Mouse (Mus musculus) liver, embryonic 11.5 days (tissue): ENCODE data around the gene Spata7. TPM values are rescaled to one million over a fixed set of nuclear protein-coding genes. Genes with fewer than 3 reads are reported as not detected.
A peak's percentile ranks its signal among the peaks of the same experiment; 100 is the strongest.

Source experiments
- ATAC-seq: fragments of 200-750 bp; cut with Nextera tagmentation; replicated peaks from 2 replicates; pipeline ENCODE4 v1.8.0; 2017; ENCODE audit warnings: moderate number of reproducible peaks, mild to moderate bottlenecking, moderate TSS enrichment, moderate library complexity; ENCODE audit not compliant: low FRiP score
- DNase-seq: peaks from one replicate; pipeline ENCODE4 v3.0.0-alpha.2; 2017; ENCODE audit warnings: low spot score
- H3K27ac ChIP-seq: fragments of 300-500 bp; sonication (generic); 2 replicates; pipeline ENCODE4 v1.5.1; 2014; ENCODE audit warnings: mild to moderate bottlenecking, low read depth, low read length, control low read depth
- H3K27me3 ChIP-seq: fragments of 300-500 bp; sonication (generic); replicated peaks from 2 replicates; pipeline ENCODE4 v1.6.1; 2014; ENCODE audit warnings: low read length, mixed read lengths; ENCODE audit not compliant: control insufficient read depth, insufficient read depth
- H3K36me3 ChIP-seq: fragments of 300-500 bp; sonication (generic); 2 replicates; pipeline ENCODE4 v1.6.1; 2014; ENCODE audit warnings: mild to moderate bottlenecking, low read length, moderate library complexity, mixed read lengths; ENCODE audit not compliant: control insufficient read depth, insufficient read depth
- H3K4me1 ChIP-seq: fragments of 300-500 bp; sonication (generic); replicated peaks from 2 replicates; pipeline ENCODE4 v1.6.1; 2014; ENCODE audit warnings: low read length, mixed read lengths; ENCODE audit not compliant: control insufficient read depth, insufficient read depth
- H3K4me2 ChIP-seq: fragments of 300-500 bp; sonication (generic); 2 replicates; pipeline ENCODE4 v1.6.1; 2014; ENCODE audit warnings: mild to moderate bottlenecking, control low read depth, moderate library complexity
- H3K4me3 ChIP-seq: fragments of 300-500 bp; sonication (generic); 2 replicates; pipeline ENCODE4 v1.5.1; 2014; ENCODE audit warnings: low read depth, low read length, control low read depth
- H3K9ac ChIP-seq: fragments of 300-500 bp; sonication (generic); 2 replicates; pipeline ENCODE4 v1.6.1; 2014; ENCODE audit warnings: low read depth, low read length, control low read depth
- H3K9me3 ChIP-seq: fragments of 300-500 bp; sonication (generic); 2 replicates; pipeline ENCODE4 v1.6.1; 2016; ENCODE audit warnings: low read length, inconsistent platforms, mixed read lengths; ENCODE audit not compliant: control insufficient read depth
- WGBS: fragments of 180-500 bp; shearing (Covaris S2); extraction: QIAGEN DNeasy Blood & Tissue Kit; methylation state at CpG from one replicate; pipeline ENCODE4 v1.1.7; 2014; 5-methylcytosine and 5-hydroxymethylcytosine counted together
- polyA plus RNA-seq: library from polyadenylated mRNA; unstranded; fragments of >200 nt; fragmentation: Nextera tagmentation; extraction: Ambion mirVana; gene quantifications from 2 replicates; pipeline ENCODE4 v1.2.1, GENCODE M21; 2014

Gene Spata7
- polyA plus RNA-seq, 1 experiment from 2014 or later, result 9.7 TPM

GRCm38 (mm10) chr12:98662617-98663016 lies 34.7 kb downstream of the Spata7 start:
- no peak overlapping the region for H3K4me3 ChIP-seq
- H3K27me3 ChIP-seq, result no peaks in the 10 kb centered on the region
- DNase-seq (no peak), ATAC-seq (no peak)
- no peak overlapping the region for H3K9ac ChIP-seq
- H3K27ac ChIP-seq, result no peak overlapping the region
- WGBS, result 92% methylated on average over 7 of the region's 7 CpGs
- no peaks in the 10 kb centered on the region for H3K4me1 ChIP-seq
- 0 out of 2 replicates have a peak, but pooled peaks cover 2% of the 10 kb centered on the region for H3K36me3 ChIP-seq
- no peaks in the 10 kb centered on the region for H3K9me3 ChIP-seq
- no peak overlapping the region for H3K4me2 ChIP-seq

- ATAC-seq (no peak), DNase-seq (peak; percentile 28)
- H3K36me3 ChIP-seq, result no peaks in the 10 kb centered on the region
- H3K9ac ChIP-seq, result no peak overlapping the region
- 71% methylated on average over 10 of the region's 10 CpGs for WGBS
- no peak overlapping the region for H3K4me2 ChIP-seq
- no peaks in the 10 kb centered on the region; the same call in 1 of the 2 replicates for H3K4me1 ChIP-seq
- H3K4me3 ChIP-seq, result no peak overlapping the region
- H3K9me3 ChIP-seq, result no peaks in the 10 kb centered on the region
- no peaks in the 10 kb centered on the region for H3K27me3 ChIP-seq
- no peak overlapping the region for H3K27ac ChIP-seq
Measured at GRCm38 (mm10) chr12:98668132-98668814, 40.3 kb downstream of the Spata7 start.

- no peaks in the 10 kb centered on the region for H3K27me3 ChIP-seq
- 87% methylated on average over 10 of the region's 10 CpGs for WGBS
- no peaks in the 10 kb centered on the region for H3K36me3 ChIP-seq
- H3K27ac ChIP-seq, result no peak overlapping the region
- H3K9ac ChIP-seq, result no peak overlapping the region
- ATAC-seq (no peak), DNase-seq (no peak)
- H3K4me2 ChIP-seq, result no peak overlapping the region
- no peak overlapping the region for H3K4me3 ChIP-seq
- no peaks in the 10 kb centered on the region; the same call in 1 of the 2 replicates for H3K4me1 ChIP-seq
- H3K9me3 ChIP-seq, result no peaks in the 10 kb centered on the region
Measured at GRCm38 (mm10) chr12:98669086-98669485, 41.1 kb downstream of the Spata7 start.

- Histone ChIP-seq H3K36me3 (no peaks in the 10 kb centered on the region), H3K9me3 (no peaks in the 10 kb centered on the region), H3K27me3 (no peaks in the 10 kb centered on the region), H3K27ac (no peak overlapping the region), H3K4me1 (no peaks in the 10 kb centered on the region; the same call in 1 of the 2 replicates), H3K4me3 (no peak overlapping the region), H3K4me2 (no peak overlapping the region), H3K9ac (no peak overlapping the region)
- 80% methylated on average over 5 of the region's 5 CpGs for WGBS
- no peak for ATAC-seq
- no peak for DNase-seq
Measured at GRCm38 (mm10) chr12:98669864-98670263, 41.9 kb downstream of the Spata7 start.

GRCm38 (mm10) chr12:98670429-98670828 lies 42.5 kb downstream of the Spata7 start:
- Histone ChIP-seq H3K27me3 (no peaks in the 10 kb centered on the region), H3K9me3 (no peaks in the 10 kb centered on the region), H3K36me3 (no peaks in the 10 kb centered on the region), H3K9ac (no peak overlapping the region), H3K4me3 (no peak overlapping the region), H3K4me1 (no peaks in the 10 kb centered on the region; the same call in 1 of the 2 replicates), H3K27ac (no peak overlapping the region), H3K4me2 (no peak overlapping the region)
- ATAC-seq, result no peak
- WGBS, result 81% methylated on average over 4 of the region's 4 CpGs
- no peak for DNase-seq

GRCm38 (mm10) chr12:98673879-98674278 lies 45.9 kb downstream of the Spata7 start:
- H3K27me3 ChIP-seq, result no peaks in the 10 kb centered on the region
- H3K27ac ChIP-seq, result no peak overlapping the region
- no peaks in the 10 kb centered on the region for H3K9me3 ChIP-seq
- peaks cover 2% of the 10 kb centered on the region; the same call in 1 of the 2 replicates for H3K36me3 ChIP-seq
- no peak overlapping the region for H3K4me3 ChIP-seq
- DNase-seq, result peak; percentile 24
- H3K4me1 ChIP-seq, result no peaks in the 10 kb centered on the region
- H3K4me2 ChIP-seq, result no peak overlapping the region
- H3K9ac ChIP-seq, result no peak overlapping the region
- WGBS, result 55% methylated on average over 6 of the region's 6 CpGs
- no peak for ATAC-seq

GRCm38 (mm10) chr12:98674627-98675143 lies 46.7 kb downstream of the Spata7 start:
- Histone ChIP-seq H3K9me3 (no peaks in the 10 kb centered on the region), H3K4me2 (peak overlapping the region; percentile 60), H3K27ac (no peak overlapping the region; the same call in 1 of the 2 replicates), H3K9ac (peak overlapping the region; percentile 40), H3K4me3 (peak overlapping the region; percentile 33), H3K4me1 (no peaks in the 10 kb centered on the region), H3K27me3 (no peaks in the 10 kb centered on the region), H3K36me3 (peaks cover 2% of the 10 kb centered on the region; the same call in 1 of the 2 replicates)
- 6% methylated on average over 9 of the region's 9 CpGs for WGBS
- DNase-seq, result peak; percentile 65
- peak; percentile 82 for ATAC-seq

GRCm38 (mm10) chr12:98676861-98677260 lies 48.9 kb downstream of the Spata7 start:
- ATAC-seq, result no peak
- Histone ChIP-seq H3K4me2 (no peak overlapping the region; the same call in 1 of the 2 replicates), H3K27me3 (no peaks in the 10 kb centered on the region), H3K36me3 (peaks cover 2% of the 10 kb centered on the region), H3K27ac (no peak overlapping the region), H3K4me3 (no peak overlapping the region), H3K9me3 (no peaks in the 10 kb centered on the region), H3K4me1 (no peaks in the 10 kb centered on the region), H3K9ac (no peak overlapping the region)
- WGBS, result 88% methylated on average over 6 of the region's 6 CpGs
- DNase-seq, result peak; percentile 21

GRCm38 (mm10) chr12:98677336-98677735 lies 49.4 kb downstream of the Spata7 start:
- WGBS, result 45% methylated on average over 14 of the region's 14 CpGs
- H3K4me1 ChIP-seq, result no peaks in the 10 kb centered on the region
- peak overlapping the region; percentile 28; the same call in 1 of the 2 replicates for H3K4me2 ChIP-seq
- H3K4me3 ChIP-seq, result no peak overlapping the region
- H3K27me3 ChIP-seq, result no peaks in the 10 kb centered on the region
- H3K36me3 ChIP-seq, result peaks cover 2% of the 10 kb centered on the region
- no peak for ATAC-seq
- peak; percentile 31 for DNase-seq
- H3K9ac ChIP-seq, result no peak overlapping the region
- H3K27ac ChIP-seq, result no peak overlapping the region
- H3K9me3 ChIP-seq, result no peaks in the 10 kb centered on the region
